Mouse (Mus musculus) midbrain, embryonic 11.5 days (tissue): Measurements from ENCODE around the gene Adamts17. TPM values are rescaled to one million over a fixed set of nuclear protein-coding genes. Genes with fewer than 3 reads are reported as not detected.

Source experiments
- ATAC-seq: fragments of 200-750 bp; cut with Nextera tagmentation; 2 replicates; pipeline ENCODE4 v1.8.0; 2017; ENCODE audit warnings: moderate TSS enrichment, moderate library complexity; ENCODE audit not compliant: low FRiP score
- DNase-seq: peaks from one replicate; pipeline ENCODE4 v3.0.0; 2015; ENCODE audit warnings: low spot score; ENCODE audit errors: missing footprints
- H3K27ac ChIP-seq: fragments of 300-500 bp; sonication (generic); 2 replicates; pipeline ENCODE4 v1.5.1; 2014; ENCODE audit warnings: low read depth, low read length
- H3K27me3 ChIP-seq: fragments of 300-500 bp; sonication (generic); 2 replicates; pipeline ENCODE4 v1.6.1; 2014; ENCODE audit warnings: mild to moderate bottlenecking, low read length, moderate library complexity, mixed read lengths; ENCODE audit not compliant: control insufficient read depth, insufficient read depth
- H3K36me3 ChIP-seq: fragments of 300-500 bp; sonication (generic); 2 replicates; pipeline ENCODE4 v1.6.1; 2014; ENCODE audit warnings: mild to moderate bottlenecking, low read length, moderate library complexity, mixed read lengths; ENCODE audit not compliant: control insufficient read depth, insufficient read depth
- H3K4me1 ChIP-seq: fragments of 300-500 bp; sonication (generic); 2 replicates; pipeline ENCODE4 v1.6.1; 2014; ENCODE audit warnings: low read length; ENCODE audit not compliant: control insufficient read depth, insufficient read depth
- H3K4me2 ChIP-seq: fragments of 300-500 bp; sonication (generic); 2 replicates; pipeline ENCODE4 v1.6.1; 2014; ENCODE audit warnings: mild to moderate bottlenecking, moderate library complexity
- H3K4me3 ChIP-seq: fragments of 300-500 bp; sonication (generic); 2 replicates; pipeline ENCODE4 v1.5.1; 2014; ENCODE audit warnings: low read depth, low read length
- H3K9ac ChIP-seq: fragments of 300-500 bp; sonication (generic); 2 replicates; pipeline ENCODE4 v1.6.1; 2014; ENCODE audit warnings: low read length
- H3K9me3 ChIP-seq: fragments of 300-500 bp; sonication (generic); 2 replicates; pipeline ENCODE4 v1.6.1; 2016; ENCODE audit warnings: low read length; ENCODE audit not compliant: control insufficient read depth
- WGBS: fragments of 180-500 bp; shearing (Covaris S2); extraction: QIAGEN DNeasy Blood & Tissue Kit; methylation state at CpG from one replicate; pipeline ENCODE4 v1.1.7; 2014; 5-methylcytosine and 5-hydroxymethylcytosine counted together
- polyA plus RNA-seq: library from polyadenylated mRNA; unstranded; fragments of >200 nt; fragmentation: Nextera tagmentation; extraction: Ambion mirVana; gene quantifications from 2 replicates; pipeline ENCODE4 v1.2.1, GENCODE M21; 2014

Gene Adamts17
- polyA plus RNA-seq, 1 experiment from 2014 or later, result 0.96 TPM

- WGBS, result 72% methylated on average over 12 of the region's 12 CpGs
- Histone ChIP-seq H3K9ac (no peak overlapping the region), H3K27ac (no peak overlapping the region), H3K27me3 (no peaks in the 10 kb centered on the region), H3K4me2 (no peak overlapping the region), H3K4me3 (no peak overlapping the region), H3K4me1 (0 out of 2 replicates have a peak, but pooled peaks cover 2% of the 10 kb centered on the region), H3K36me3 (no peaks in the 10 kb centered on the region), H3K9me3 (no peaks in the 10 kb centered on the region)
- ATAC-seq (no peak), DNase-seq (no peak)
Observed at GRCm38 (mm10) chr7:66858247-66859075, 18.9 kb downstream of the Adamts17 start.

- Histone ChIP-seq H3K4me2 (no peak overlapping the region), H3K4me3 (no peak overlapping the region), H3K9ac (no peak overlapping the region), H3K4me1 (no peaks in the 10 kb centered on the region), H3K9me3 (no peaks in the 10 kb centered on the region), H3K27ac (no peak overlapping the region), H3K36me3 (no peaks in the 10 kb centered on the region), H3K27me3 (no peaks in the 10 kb centered on the region)
- no peak for DNase-seq
- 80% methylated on average over 5 of the region's 5 CpGs for WGBS
- no peak for ATAC-seq
Observed at GRCm38 (mm10) chr7:66859220-66859619, 19.7 kb downstream of the Adamts17 start.

DNA sequence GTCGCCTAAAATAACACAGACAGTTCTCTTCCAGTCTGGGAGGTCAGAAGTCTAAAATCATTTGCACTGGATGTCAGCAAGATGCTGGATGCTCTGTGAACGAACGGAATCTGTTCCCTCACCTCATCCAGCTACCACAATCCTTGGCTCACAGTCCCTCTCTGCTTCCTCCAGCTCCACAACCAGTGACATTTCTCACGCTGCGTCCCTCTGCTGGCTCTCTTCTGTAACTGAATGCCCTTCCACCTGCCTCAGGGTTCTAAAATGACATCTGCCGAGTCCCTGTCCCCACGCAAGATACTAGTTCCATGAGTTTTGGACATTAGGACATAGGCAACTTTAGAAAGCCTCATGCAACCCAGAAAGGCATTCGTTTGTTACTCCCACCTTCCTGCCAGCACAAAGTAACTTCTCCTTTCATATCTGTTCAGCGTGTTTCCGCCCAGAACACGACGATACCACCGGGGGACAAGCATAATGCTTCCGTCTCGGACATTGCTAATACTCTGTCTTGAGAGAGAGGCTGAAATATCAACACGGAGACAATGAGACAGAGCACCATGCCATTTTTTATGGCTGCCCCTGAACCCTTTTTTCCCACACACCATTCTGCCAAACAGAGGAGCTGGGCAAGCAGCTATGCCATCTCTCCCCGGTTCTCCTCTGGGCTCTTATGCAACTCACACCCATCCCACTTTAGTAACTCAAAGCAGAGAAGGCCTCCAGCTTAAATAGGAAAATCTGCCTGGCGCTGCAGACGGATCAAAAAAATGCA, 27.6 kb downstream of the Adamts17 start:
- 85% methylated on average over 19 of the region's 19 CpGs for WGBS
- DNase-seq (no peak), ATAC-seq (no peak)
- H3K4me1 ChIP-seq, result no peaks in the 10 kb centered on the region
- no peaks in the 10 kb centered on the region for H3K27me3 ChIP-seq
- no peak overlapping the region for H3K4me3 ChIP-seq
- H3K27ac ChIP-seq, result no peak overlapping the region
- H3K36me3 ChIP-seq, result no peaks in the 10 kb centered on the region
- H3K9ac ChIP-seq, result no peak overlapping the region
- no peak overlapping the region for H3K4me2 ChIP-seq
- H3K9me3 ChIP-seq, result no peaks in the 10 kb centered on the region

DNA sequence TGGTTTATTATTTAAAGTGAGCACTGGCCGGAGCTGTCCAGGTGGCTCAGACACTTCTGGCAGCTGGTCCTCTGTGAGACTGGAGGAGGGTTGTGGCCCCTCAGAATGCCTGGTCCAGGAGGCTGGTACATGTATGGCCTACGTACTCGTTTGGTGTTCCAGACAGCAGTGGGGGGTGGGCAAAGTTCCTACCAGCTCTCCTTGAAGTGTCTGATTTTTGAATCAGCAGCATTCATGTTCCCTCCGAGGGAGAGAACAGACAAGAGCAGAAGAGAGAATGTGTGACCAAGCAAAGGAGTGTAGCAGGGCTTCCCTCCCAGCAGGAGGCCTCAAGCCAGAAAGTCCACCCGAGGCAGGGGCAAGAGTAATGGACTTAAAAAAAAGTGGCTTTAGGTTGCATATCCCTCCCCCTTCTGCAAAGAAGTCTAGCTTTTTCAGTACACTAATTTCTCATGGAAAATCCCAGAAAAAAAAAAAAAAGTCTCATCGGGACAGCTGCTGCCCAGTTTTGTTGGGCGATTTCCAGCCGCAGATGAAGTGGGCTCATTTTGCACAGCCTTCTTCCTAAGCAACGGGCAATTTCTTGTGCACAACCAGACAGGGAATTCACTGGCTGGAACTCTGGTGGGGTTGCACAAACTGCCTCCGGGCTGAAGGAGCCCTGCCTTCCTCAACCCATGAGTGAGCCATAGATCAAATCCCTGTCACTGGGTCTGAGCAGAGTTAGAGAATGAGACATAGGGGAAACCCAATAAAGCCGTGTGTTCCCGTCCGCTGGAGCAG, 28.4 kb downstream of the Adamts17 start:
- no peaks in the 10 kb centered on the region for H3K36me3 ChIP-seq
- no peaks in the 10 kb centered on the region for H3K27me3 ChIP-seq
- 58% methylated on average over 13 of the region's 13 CpGs for WGBS
- no peak overlapping the region for H3K27ac ChIP-seq
- H3K9ac ChIP-seq, result no peak overlapping the region
- H3K9me3 ChIP-seq, result no peaks in the 10 kb centered on the region
- H3K4me2 ChIP-seq, result no peak overlapping the region
- H3K4me3 ChIP-seq, result no peak overlapping the region
- no peak for DNase-seq
- H3K4me1 ChIP-seq, result no peaks in the 10 kb centered on the region
- ATAC-seq, result no peak

GRCm38 (mm10) chr7:66871520-66871919, 32.0 kb downstream of the Adamts17 start:
- DNase-seq, result peak; percentile 41
- 79% methylated on average over 7 of the region's 7 CpGs for WGBS

GRCm38 (mm10) chr7:66871940-66872511, 32.5 kb downstream of the Adamts17 start:
- Histone ChIP-seq H3K27ac (no peak overlapping the region), H3K9me3 (no peaks in the 10 kb centered on the region), H3K4me3 (no peak overlapping the region), H3K4me1 (no peaks in the 10 kb centered on the region), H3K36me3 (no peaks in the 10 kb centered on the region), H3K4me2 (no peak overlapping the region), H3K9ac (no peak overlapping the region), H3K27me3 (no peaks in the 10 kb centered on the region)
- ATAC-seq (no peak), DNase-seq (peak; percentile 12)
- 89% methylated on average over 14 of the region's 14 CpGs for WGBS

More at GRCm38 (mm10) chr7:66871520-66871919, 32.0 kb downstream of the Adamts17 start:
- Histone ChIP-seq H3K9me3 (no peaks in the 10 kb centered on the region), H3K4me1 (no peaks in the 10 kb centered on the region), H3K9ac (no peak overlapping the region), H3K27me3 (no peaks in the 10 kb centered on the region), H3K4me2 (no peak overlapping the region), H3K27ac (no peak overlapping the region), H3K36me3 (no peaks in the 10 kb centered on the region), H3K4me3 (no peak overlapping the region)
- ATAC-seq, result no peak

DNA sequence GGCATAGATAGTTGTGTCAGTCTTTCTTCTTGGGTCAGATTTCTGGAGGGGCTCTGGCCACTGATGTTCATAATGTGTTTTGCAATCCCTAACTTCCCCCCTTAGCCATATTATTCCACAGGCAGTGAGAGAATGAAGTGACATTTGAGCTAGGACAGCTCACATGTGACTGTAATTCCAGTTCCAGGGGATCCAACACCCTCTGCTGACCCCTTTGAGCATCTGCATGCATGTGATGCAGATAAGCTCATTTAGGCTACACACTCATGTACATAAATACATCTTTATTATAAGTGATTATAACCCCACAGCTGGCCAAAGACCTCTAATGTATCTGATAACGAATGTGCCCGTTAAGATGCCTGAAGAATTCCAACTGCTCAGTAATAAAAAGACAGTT, 33.7 kb downstream of the Adamts17 start:
- no peak for DNase-seq
- H3K4me3 ChIP-seq, result no peak overlapping the region
- no peaks in the 10 kb centered on the region for H3K36me3 ChIP-seq
- no peaks in the 10 kb centered on the region for H3K4me1 ChIP-seq
- no peaks in the 10 kb centered on the region for H3K27me3 ChIP-seq
- H3K9me3 ChIP-seq, result no peaks in the 10 kb centered on the region
- 99% methylated on average over 2 of the region's 2 CpGs for WGBS
- H3K4me2 ChIP-seq, result no peak overlapping the region
- H3K27ac ChIP-seq, result no peak overlapping the region
- H3K9ac ChIP-seq, result no peak overlapping the region
- no peak for ATAC-seq

- Histone ChIP-seq H3K4me2 (no peak overlapping the region), H3K27me3 (no peaks in the 10 kb centered on the region), H3K4me1 (no peaks in the 10 kb centered on the region), H3K9ac (no peak overlapping the region), H3K27ac (no peak overlapping the region), H3K9me3 (no peaks in the 10 kb centered on the region), H3K4me3 (no peak overlapping the region), H3K36me3 (no peaks in the 10 kb centered on the region)
- no peak for ATAC-seq
- WGBS, result 82% methylated on average over 2 of the region's 2 CpGs
- no peak for DNase-seq
Observed at GRCm38 (mm10) chr7:66891431-66891830, 51.9 kb downstream of the Adamts17 start.
